Mouse (Mus musculus): ENCODE data around the gene Clmp. TPM values are rescaled to one million over a fixed set of nuclear protein-coding genes. Genes with fewer than 3 reads are reported as not detected.
A peak's percentile ranks its signal among the peaks of the same experiment; 100 is the strongest.

The Clmp gene
- polyA plus RNA-seq, 1 experiment = 3.8 TPM

DNA sequence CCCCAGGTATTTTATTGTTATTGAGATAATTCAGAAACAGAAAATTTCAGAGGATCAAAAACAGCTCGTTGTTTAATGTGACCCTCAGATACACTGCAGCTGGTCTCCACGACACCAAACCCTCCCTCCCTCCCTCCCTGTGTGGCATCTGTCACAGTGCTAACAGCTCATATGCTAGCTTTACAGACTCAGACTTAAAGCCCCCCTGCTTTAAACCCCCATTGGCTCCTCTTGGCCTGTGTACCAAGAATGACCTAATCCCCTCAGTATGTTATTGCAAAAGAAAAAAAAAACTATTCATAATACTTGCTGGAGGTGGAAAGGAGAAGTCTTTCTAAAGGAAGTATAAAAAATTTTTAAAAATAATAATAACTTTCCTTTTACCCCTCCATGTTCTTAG is 46.5 kb downstream of the Clmp start:
- peak overlapping the region; percentile 29 for H3K4me3 ChIP-seq
- H3K79me2 ChIP-seq (ENCODE audit: control insufficient read depth, insufficient read depth) = no peaks in the 10 kb centered on the region
- no peak overlapping the region for H3ac ChIP-seq (ENCODE audit: control insufficient read depth, insufficient read length)
- H3K27me3 ChIP-seq (ENCODE audit: control insufficient read depth, insufficient read depth, insufficient read length) = no peaks in the 10 kb centered on the region
- H3K4me2 ChIP-seq (ENCODE audit: low read depth) = peak overlapping the region; percentile 88
- TF ChIP-seq USF1 (IDR thresholded peaks at IDR 0.05; ENCODE audit: low read depth) (no peak), TCF3 (IDR thresholded peaks at IDR 0.05; ENCODE audit: insufficient read length, low read depth) (no peak), SRF (IDR thresholded peaks at IDR 0.05; ENCODE audit: control insufficient read depth, insufficient read length, low read depth) (no peak), MYOD1 (IDR thresholded peaks at IDR 0.05; ENCODE audit: control insufficient read depth in 1 of 3, insufficient read length in 2 of 3, low read depth in 2 of 3) (no peak), POLR2A (IDR thresholded peaks at IDR 0.05; ENCODE audit: insufficient read length, low read depth) (no peak), MYOG (IDR thresholded peaks at IDR 0.05; ENCODE audit: control insufficient read depth in 1 of 3, insufficient read depth in 1 of 3, insufficient read length in 2 of 3, low read depth in 2 of 3) (no peak), CEBPB (IDR thresholded peaks at IDR 0.05; ENCODE audit: insufficient read depth, poor library complexity, severe bottlenecking) (no peak), E2F4 (IDR thresholded peaks at IDR 0.05; ENCODE audit: insufficient read depth) (no peak), MAX (IDR thresholded peaks at IDR 0.05; ENCODE audit: low read depth) (no peak), TCF12 (IDR thresholded peaks at IDR 0.05; ENCODE audit: insufficient read depth, poor library complexity, severe bottlenecking) (no peak), POLR2AphosphoS2 (IDR thresholded peaks at IDR 0.05; ENCODE audit: insufficient read length, low read depth) (no peak), REST (IDR thresholded peaks at IDR 0.05; ENCODE audit: insufficient read depth, insufficient read length) (no peak)
- no peaks in the 10 kb centered on the region for H3K36me3 ChIP-seq (ENCODE audit: control insufficient read depth, insufficient read depth)

DNA sequence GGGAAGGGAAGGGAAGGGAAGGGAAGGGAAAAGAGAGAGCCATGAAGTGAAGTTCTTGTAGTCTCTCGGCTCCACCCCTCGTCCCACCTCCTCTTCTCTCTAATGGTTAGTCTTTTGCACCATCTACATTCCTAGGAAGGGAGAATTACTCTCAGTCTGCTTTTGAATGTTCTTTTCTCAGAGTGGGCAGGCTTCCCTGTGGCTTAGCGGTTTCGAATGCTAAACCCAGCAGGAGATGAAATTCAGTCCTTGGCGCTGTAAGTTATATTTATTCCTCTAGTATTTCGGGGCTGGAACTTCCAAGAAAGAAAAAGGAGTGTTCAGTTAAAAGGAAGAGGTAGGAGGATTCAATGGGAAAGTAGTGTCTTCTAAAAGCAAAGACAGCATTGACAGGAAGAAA is 51.4 kb downstream of the Clmp start:
- H3K27me3 ChIP-seq (ENCODE audit: control insufficient read depth, insufficient read depth, insufficient read length) = no peaks in the 10 kb centered on the region
- H3K4me3 ChIP-seq = no peak overlapping the region
- H3K36me3 ChIP-seq (ENCODE audit: control insufficient read depth, insufficient read depth) = no peaks in the 10 kb centered on the region
- no peak overlapping the region for H3K4me2 ChIP-seq (ENCODE audit: low read depth)
- H3ac ChIP-seq (ENCODE audit: control insufficient read depth, insufficient read length) = no peak overlapping the region
- TF ChIP-seq POLR2AphosphoS2 (IDR thresholded peaks at IDR 0.05; ENCODE audit: insufficient read length, low read depth) (no peak), MYOG (IDR thresholded peaks at IDR 0.05; ENCODE audit: control insufficient read depth in 1 of 3, insufficient read depth in 1 of 3, insufficient read length in 2 of 3, low read depth in 2 of 3) (no peak), SRF (IDR thresholded peaks at IDR 0.05; ENCODE audit: control insufficient read depth, insufficient read length, low read depth) (no peak), TCF12 (IDR thresholded peaks at IDR 0.05; ENCODE audit: insufficient read depth, poor library complexity, severe bottlenecking) (no peak), REST (IDR thresholded peaks at IDR 0.05; ENCODE audit: insufficient read depth, insufficient read length) (no peak), MYOD1 (IDR thresholded peaks at IDR 0.05; ENCODE audit: control insufficient read depth in 1 of 3, insufficient read length in 2 of 3, low read depth in 2 of 3) (no peak), USF1 (IDR thresholded peaks at IDR 0.05; ENCODE audit: low read depth) (no peak), MAX (IDR thresholded peaks at IDR 0.05; ENCODE audit: low read depth) (no peak), E2F4 (IDR thresholded peaks at IDR 0.05; ENCODE audit: insufficient read depth) (no peak), CEBPB (IDR thresholded peaks at IDR 0.05; ENCODE audit: insufficient read depth, poor library complexity, severe bottlenecking) (no peak), TCF3 (IDR thresholded peaks at IDR 0.05; ENCODE audit: insufficient read length, low read depth) (no peak)
- no peaks in the 10 kb centered on the region for H3K79me2 ChIP-seq (ENCODE audit: control insufficient read depth, insufficient read depth)

DNA sequence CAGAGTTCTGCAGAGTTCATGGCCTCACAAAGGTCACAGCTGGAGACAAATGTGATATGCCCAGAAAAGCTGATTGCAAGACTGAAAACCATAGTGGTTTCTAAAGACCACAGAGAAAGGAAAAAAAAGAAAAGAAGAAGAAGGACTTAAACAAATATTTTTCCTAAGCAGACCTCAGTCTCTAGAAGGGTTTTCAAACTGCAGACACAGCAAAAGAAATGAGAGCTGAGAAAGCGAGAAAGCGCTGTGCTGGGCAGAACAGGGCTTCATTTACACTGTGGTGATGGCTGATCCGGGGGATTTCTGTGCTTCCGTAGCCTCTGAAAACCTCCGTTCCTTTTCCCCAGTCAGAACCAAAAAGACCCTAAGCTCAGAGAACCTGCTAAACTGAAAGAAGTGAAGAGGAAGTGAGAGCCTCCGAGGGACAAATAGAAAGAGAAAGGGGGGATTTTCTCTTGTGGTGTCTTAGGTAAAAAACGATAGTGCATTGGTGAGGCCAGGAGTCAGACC is 57.8 kb downstream of the Clmp start:
- Histone ChIP-seq H3K4me2 (ENCODE audit: low read depth) (no peak overlapping the region), H3K36me3 (ENCODE audit: control insufficient read depth, insufficient read depth) (no peaks in the 10 kb centered on the region), H3K4me3 (no peak overlapping the region), H3K27me3 (ENCODE audit: control insufficient read depth, insufficient read depth, insufficient read length) (no peaks in the 10 kb centered on the region), H3K79me2 (ENCODE audit: control insufficient read depth, insufficient read depth) (no peaks in the 10 kb centered on the region), H3ac (ENCODE audit: control insufficient read depth, insufficient read length) (no peak overlapping the region)
- TF ChIP-seq POLR2A (IDR thresholded peaks at IDR 0.05; ENCODE audit: insufficient read length, low read depth) (no peak), MAX (IDR thresholded peaks at IDR 0.05; ENCODE audit: low read depth) (no peak), MYOD1 (IDR thresholded peaks at IDR 0.05; ENCODE audit: control insufficient read depth in 1 of 3, insufficient read length in 2 of 3, low read depth in 2 of 3) (no peak), CEBPB (IDR thresholded peaks at IDR 0.05; ENCODE audit: insufficient read depth, poor library complexity, severe bottlenecking) (no peak), MYOG (IDR thresholded peaks at IDR 0.05; ENCODE audit: control insufficient read depth in 1 of 3, insufficient read depth in 1 of 3, insufficient read length in 2 of 3, low read depth in 2 of 3) (no peak), E2F4 (IDR thresholded peaks at IDR 0.05; ENCODE audit: insufficient read depth) (no peak), TCF12 (IDR thresholded peaks at IDR 0.05; ENCODE audit: insufficient read depth, poor library complexity, severe bottlenecking) (no peak), USF1 (IDR thresholded peaks at IDR 0.05; ENCODE audit: low read depth) (no peak), REST (IDR thresholded peaks at IDR 0.05; ENCODE audit: insufficient read depth, insufficient read length) (no peak), TCF3 (IDR thresholded peaks at IDR 0.05; ENCODE audit: insufficient read length, low read depth) (no peak), SRF (IDR thresholded peaks at IDR 0.05; ENCODE audit: control insufficient read depth, insufficient read length, low read depth) (no peak)

DNA sequence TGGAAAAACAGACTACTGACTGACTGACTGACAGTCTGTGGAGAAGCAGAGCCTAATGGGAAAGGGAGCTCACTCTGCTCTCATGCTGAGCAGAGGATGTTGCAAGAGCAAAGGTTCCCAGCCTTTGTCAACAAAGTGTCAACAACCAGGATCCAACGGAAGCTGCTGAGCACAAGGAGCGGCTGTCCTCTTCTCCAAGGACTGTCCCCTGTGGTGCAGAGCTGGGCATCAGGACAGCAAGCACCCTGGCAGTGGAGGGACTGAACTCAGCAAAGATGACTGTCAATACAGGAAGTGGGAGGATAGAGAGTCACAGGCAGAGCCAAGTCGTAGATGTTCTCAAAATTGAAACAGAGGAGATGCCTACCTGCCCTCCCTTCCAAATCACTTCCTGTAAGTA is 58.5 kb downstream of the Clmp start:
- H3K36me3 ChIP-seq (ENCODE audit: control insufficient read depth, insufficient read depth) = no peaks in the 10 kb centered on the region
- H3ac ChIP-seq (ENCODE audit: control insufficient read depth, insufficient read length) = no peak overlapping the region
- H3K4me3 ChIP-seq = no peak overlapping the region
- H3K27me3 ChIP-seq (ENCODE audit: control insufficient read depth, insufficient read depth, insufficient read length) = no peaks in the 10 kb centered on the region
- no peaks in the 10 kb centered on the region for H3K79me2 ChIP-seq (ENCODE audit: control insufficient read depth, insufficient read depth)
- H3K4me2 ChIP-seq (ENCODE audit: low read depth) = no peak overlapping the region
- no peak for TF ChIP-seq MYOD1 (IDR thresholded peaks at IDR 0.05; ENCODE audit: control insufficient read depth in 1 of 3, insufficient read length in 2 of 3, low read depth in 2 of 3)
- no peak for TF ChIP-seq USF1 (IDR thresholded peaks at IDR 0.05; ENCODE audit: low read depth)
- no peak for TF ChIP-seq E2F4 (IDR thresholded peaks at IDR 0.05; ENCODE audit: insufficient read depth)
- no peak for TF ChIP-seq TCF12 (IDR thresholded peaks at IDR 0.05; ENCODE audit: insufficient read depth, poor library complexity, severe bottlenecking)
- TF ChIP-seq POLR2AphosphoS2 (IDR thresholded peaks at IDR 0.05; ENCODE audit: insufficient read length, low read depth) = no peak
- TF ChIP-seq MAX (IDR thresholded peaks at IDR 0.05; ENCODE audit: low read depth) = no peak
- no peak for TF ChIP-seq SRF (IDR thresholded peaks at IDR 0.05; ENCODE audit: control insufficient read depth, insufficient read length, low read depth)
- no peak for TF ChIP-seq CEBPB (IDR thresholded peaks at IDR 0.05; ENCODE audit: insufficient read depth, poor library complexity, severe bottlenecking)
- no peak for TF ChIP-seq POLR2A (IDR thresholded peaks at IDR 0.05; ENCODE audit: insufficient read length, low read depth)
- no peak for TF ChIP-seq TCF3 (IDR thresholded peaks at IDR 0.05; ENCODE audit: insufficient read length, low read depth)
- no peak for TF ChIP-seq MYOG (IDR thresholded peaks at IDR 0.05; ENCODE audit: control insufficient read depth in 1 of 3, insufficient read depth in 1 of 3, insufficient read length in 2 of 3, low read depth in 2 of 3)
- TF ChIP-seq REST (IDR thresholded peaks at IDR 0.05; ENCODE audit: insufficient read depth, insufficient read length) = no peak

Data from myocyte (in vitro differentiated cells).